Mouse (Mus musculus) embryonic facial prominence, embryonic 10.5 days (tissue): ENCODE measurements at regions not wholly inside any gene's neighbourhood (a gene's known extent, or its start where the extent isn't known, plus 50 kb on each side); places are given as distances from the start of the nearest gene placed in this dataset.
A peak's percentile ranks its signal among the peaks of the same experiment; 100 is the strongest.

Source experiments
- DNase-seq: peaks from one replicate; pipeline ENCODE4 v3.0.0-alpha.2; 2017; ENCODE audit warnings: low spot score
- H3K27ac ChIP-seq: fragments of 300-500 bp; sonication (generic); replicated peaks from 2 replicates; pipeline ENCODE4 v1.5.1; 2016; ENCODE audit warnings: mild to moderate bottlenecking
- H3K27me3 ChIP-seq: fragments of 300-500 bp; sonication (generic); replicated peaks from 2 replicates; pipeline ENCODE4 v1.6.1; 2016; ENCODE audit warnings: low read depth, mild to moderate bottlenecking; ENCODE audit not compliant: poor library complexity, severe bottlenecking
- H3K36me3 ChIP-seq: fragments of 300-500 bp; sonication (generic); replicated peaks from 2 replicates; pipeline ENCODE4 v1.6.1; 2016; ENCODE audit warnings: mild to moderate bottlenecking, moderate library complexity
- H3K4me1 ChIP-seq: fragments of 300-500 bp; sonication (generic); 2 replicates; pipeline ENCODE4 v1.6.1; 2016
- H3K4me3 ChIP-seq: fragments of 300-500 bp; sonication (generic); 2 replicates; pipeline ENCODE4 v1.5.1; 2016; ENCODE audit warnings: mild to moderate bottlenecking, moderate library complexity
- H3K9me3 ChIP-seq: fragments of 300-500 bp; sonication (generic); 2 replicates; pipeline ENCODE4 v1.6.1; 2016; ENCODE audit warnings: mild to moderate bottlenecking
- WGBS: fragments of 180-500 bp; shearing (Covaris S2); methylation state at CpG from one replicate; pipeline ENCODE4 v1.1.7; 2016; 5-methylcytosine and 5-hydroxymethylcytosine counted together

- Histone ChIP-seq H3K36me3 (no peaks in the 10 kb centered on the region), H3K9me3 (peaks cover 8% of the 10 kb centered on the region; the same call in 1 of the 2 replicates), H3K27ac (no peak overlapping the region), H3K4me3 (no peak overlapping the region), H3K4me1 (peaks cover 20% of the 10 kb centered on the region), H3K27me3 (peaks cover 7% of the 10 kb centered on the region)
- DNase-seq: no peak
- WGBS: 88% methylated on average over 7 of the region's 7 CpGs
Measured at GRCm38 (mm10) chr8:26382426-26382825, 263.1 kb downstream of the Gm45692 start.

- Histone ChIP-seq H3K36me3 (no peaks in the 10 kb centered on the region), H3K4me1 (peaks cover 20% of the 10 kb centered on the region), H3K27ac (0 out of 2 replicates have a peak overlapping the region, but pooled peaks have one; percentile 70), H3K9me3 (no peaks in the 10 kb centered on the region), H3K27me3 (peaks cover 7% of the 10 kb centered on the region), H3K4me3 (no peak overlapping the region)
- DNase-seq: no peak
- 67% methylated on average over 3 of the region's 3 CpGs for WGBS
Measured at GRCm38 (mm10) chr8:26383886-26384285, 264.6 kb downstream of the Gm45692 start.

GRCm38 (mm10) chr8:26384305-26384993 is 265.1 kb downstream of the Gm45692 start:
- Histone ChIP-seq H3K27ac (peak overlapping the region; percentile 70), H3K4me3 (no peak overlapping the region)
- WGBS: 13% methylated on average over 3 of the region's 3 CpGs

GRCm38 (mm10) chr8:26384994-26385345 is 265.6 kb downstream of the Gm45692 start:
- H3K27me3 ChIP-seq: peaks cover 7% of the 10 kb centered on the region
- no peaks in the 10 kb centered on the region for H3K36me3 ChIP-seq
- no peak for DNase-seq
- no peak overlapping the region for H3K4me3 ChIP-seq
- H3K4me1 ChIP-seq: peaks cover 20% of the 10 kb centered on the region
- 40% methylated on average over 6 of the region's 6 CpGs for WGBS
- no peaks in the 10 kb centered on the region for H3K9me3 ChIP-seq
- no peak overlapping the region for H3K27ac ChIP-seq

More at GRCm38 (mm10) chr8:26384305-26384993, 265.1 kb downstream of the Gm45692 start:
- peaks cover 7% of the 10 kb centered on the region for H3K27me3 ChIP-seq
- peak; percentile 49 for DNase-seq
- H3K36me3 ChIP-seq: no peaks in the 10 kb centered on the region
- no peaks in the 10 kb centered on the region for H3K9me3 ChIP-seq
- H3K4me1 ChIP-seq: peaks cover 20% of the 10 kb centered on the region

- 80% methylated on average over 6 of the region's 6 CpGs for WGBS
- no peak for DNase-seq
- H3K36me3 ChIP-seq: no peaks in the 10 kb centered on the region
Measured at GRCm38 (mm10) chr8:26395061-26395460, 275.7 kb downstream of the Gm45692 start.

GRCm38 (mm10) chr8:26420002-26420401 is 300.7 kb downstream of the Gm45692 start:
- WGBS: 88% methylated on average over 6 of the region's 6 CpGs
- no peak for DNase-seq

More at GRCm38 (mm10) chr8:26395061-26395460, 275.7 kb downstream of the Gm45692 start:
- H3K9me3 ChIP-seq: 0 out of 2 replicates have a peak, but pooled peaks cover under 1% of the 10 kb centered on the region
- no peaks in the 10 kb centered on the region for H3K27me3 ChIP-seq
- H3K4me1 ChIP-seq: no peaks in the 10 kb centered on the region
- no peak overlapping the region for H3K4me3 ChIP-seq
- H3K27ac ChIP-seq: no peak overlapping the region

GRCm38 (mm10) chr8:26420536-26420935 is 301.2 kb downstream of the Gm45692 start:
- Histone ChIP-seq H3K4me1 (peaks cover 10% of the 10 kb centered on the region; the same call in 1 of the 2 replicates), H3K4me3 (no peak overlapping the region), H3K36me3 (no peaks in the 10 kb centered on the region), H3K9me3 (no peaks in the 10 kb centered on the region), H3K27me3 (no peaks in the 10 kb centered on the region), H3K27ac (no peak overlapping the region)
- WGBS: 90% methylated on average over 10 of the region's 10 CpGs
- peak; percentile 5 for DNase-seq

More at GRCm38 (mm10) chr8:26420002-26420401, 300.7 kb downstream of the Gm45692 start:
- Histone ChIP-seq H3K4me1 (peaks cover 10% of the 10 kb centered on the region; the same call in 1 of the 2 replicates), H3K36me3 (no peaks in the 10 kb centered on the region), H3K9me3 (no peaks in the 10 kb centered on the region), H3K4me3 (no peak overlapping the region), H3K27ac (no peak overlapping the region), H3K27me3 (no peaks in the 10 kb centered on the region)

- Histone ChIP-seq H3K4me3 (no peak overlapping the region), H3K36me3 (no peaks in the 10 kb centered on the region), H3K4me1 (no peaks in the 10 kb centered on the region), H3K27ac (no peak overlapping the region), H3K27me3 (no peaks in the 10 kb centered on the region), H3K9me3 (no peaks in the 10 kb centered on the region)
- WGBS: 94% methylated on average over 7 of the region's 7 CpGs
- no peak for DNase-seq
Measured at GRCm38 (mm10) chr8:26427311-26427710, 308.0 kb downstream of the Gm45692 start.

GRCm38 (mm10) chr8:26429751-26430327 is 310.5 kb downstream of the Gm45692 start:
- no peak for DNase-seq
- no peaks in the 10 kb centered on the region for H3K27me3 ChIP-seq
- no peak overlapping the region for H3K27ac ChIP-seq
- no peaks in the 10 kb centered on the region for H3K9me3 ChIP-seq
- no peaks in the 10 kb centered on the region for H3K36me3 ChIP-seq
- H3K4me1 ChIP-seq: peaks cover 10% of the 10 kb centered on the region
- 90% methylated on average over 8 of the region's 8 CpGs for WGBS
- no peak overlapping the region for H3K4me3 ChIP-seq

GRCm38 (mm10) chr8:26432161-26432919 is 313.0 kb downstream of the Gm45692 start:
- H3K27me3 ChIP-seq: no peaks in the 10 kb centered on the region
- no peaks in the 10 kb centered on the region for H3K9me3 ChIP-seq
- peaks cover 13% of the 10 kb centered on the region for H3K4me1 ChIP-seq
- 84% methylated on average over 14 of the region's 14 CpGs for WGBS
- no peak for DNase-seq
- no peak overlapping the region for H3K27ac ChIP-seq
- H3K36me3 ChIP-seq: no peaks in the 10 kb centered on the region
- H3K4me3 ChIP-seq: no peak overlapping the region

GRCm38 (mm10) chr8:26436236-26436635 is 316.9 kb downstream of the Gm45692 start:
- no peaks in the 10 kb centered on the region for H3K9me3 ChIP-seq
- no peak for DNase-seq
- H3K36me3 ChIP-seq: no peaks in the 10 kb centered on the region
- peaks cover 32% of the 10 kb centered on the region for H3K4me1 ChIP-seq
- no peaks in the 10 kb centered on the region for H3K27me3 ChIP-seq
- WGBS: 90% methylated on average over 11 of the region's 11 CpGs
- no peak overlapping the region for H3K27ac ChIP-seq
- no peak overlapping the region for H3K4me3 ChIP-seq

- WGBS: 72% methylated on average over 3 of the region's 3 CpGs
- peaks cover 34% of the 10 kb centered on the region for H3K4me1 ChIP-seq
- no peaks in the 10 kb centered on the region for H3K36me3 ChIP-seq
- H3K9me3 ChIP-seq: no peaks in the 10 kb centered on the region
- no peak for DNase-seq
- H3K4me3 ChIP-seq: no peak overlapping the region
- H3K27ac ChIP-seq: no peak overlapping the region
- H3K27me3 ChIP-seq: no peaks in the 10 kb centered on the region
Measured at GRCm38 (mm10) chr8:26437571-26437970, 318.2 kb downstream of the Gm45692 start.
